Mouse (Mus musculus): ENCODE results near the gene Mob1a. TPM values are rescaled to one million over a fixed set of nuclear protein-coding genes. Genes with fewer than 3 reads are reported as not detected.

The Mob1a gene
- polyA plus RNA-seq (2015; fragmentation: Nextera tagmentation; extraction: Ambion mirVana) = 33.9 and 40.3 TPM in 2 replicates

DNA sequence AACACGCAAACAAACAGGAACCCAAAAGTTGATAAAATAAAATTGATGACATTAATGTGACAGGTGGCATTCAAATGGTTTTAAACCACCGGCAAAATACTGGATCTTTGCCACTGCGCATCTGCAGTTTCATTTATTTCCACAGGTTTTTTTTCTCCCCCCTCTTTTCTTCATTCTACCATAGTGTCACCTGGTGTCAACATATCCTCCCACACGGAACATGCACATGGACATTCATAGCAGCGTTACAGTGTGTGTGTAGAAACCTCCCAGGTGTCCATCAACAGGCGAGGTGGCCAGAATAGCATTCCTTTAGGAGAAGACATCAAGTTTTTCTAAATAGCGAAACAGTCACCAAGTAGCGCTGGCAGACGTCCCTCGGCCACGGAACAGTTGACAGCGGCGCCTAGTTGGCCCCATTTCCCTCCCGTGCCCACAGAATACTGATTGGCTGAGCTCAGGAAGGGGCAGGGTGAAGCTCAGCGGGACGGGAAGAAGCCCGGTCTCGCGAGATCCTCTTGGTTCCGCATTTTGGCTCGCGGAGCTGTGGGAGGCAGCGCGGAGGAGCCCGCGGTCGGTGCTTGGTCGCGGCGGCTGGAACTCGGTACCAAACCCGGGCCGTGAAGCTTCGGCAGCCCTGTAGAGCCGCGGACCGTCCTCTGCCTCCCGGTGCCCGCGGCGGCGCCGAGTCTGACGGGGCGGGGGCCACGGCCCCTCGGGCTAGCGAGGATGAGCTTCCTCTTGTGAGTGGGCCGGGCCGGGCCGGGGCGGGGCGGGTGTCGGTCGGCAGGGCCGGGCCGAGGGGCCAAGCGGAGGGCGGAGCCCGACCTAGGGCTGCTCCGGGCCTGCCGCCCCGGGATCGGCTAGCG, at the start of gene Mob1a, which contains the start of gene Mthfd2:
TSS of gene Mob1a (plus strand) at position 492 of the 869 bp plus-strand sequence.
TSS of gene Mthfd2 (minus strand) at position 384 of the 869 bp plus-strand sequence.

DNA sequence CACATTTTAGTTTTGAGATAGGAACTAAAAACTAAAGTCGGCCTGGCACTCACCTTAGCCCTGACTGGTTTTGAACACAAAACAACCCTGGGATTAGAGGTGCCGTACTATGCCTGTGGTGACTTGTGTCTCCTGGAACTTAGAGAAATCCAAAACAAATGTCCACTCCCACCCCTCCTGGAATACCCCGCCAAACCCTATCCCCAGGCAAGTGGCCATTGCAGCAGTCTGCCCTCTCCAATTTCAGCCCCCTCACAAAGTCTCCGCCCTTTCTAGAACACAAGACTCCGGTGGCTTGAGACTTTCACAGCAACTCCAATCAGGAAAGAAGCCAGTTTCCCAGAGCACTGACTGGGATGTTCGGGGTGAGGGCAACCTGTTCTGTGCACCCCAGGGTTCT, 23.1 kb downstream of the Mob1a start, which contains the start of gene Bola3:
TSS of gene Bola3 (plus strand) at position 275 of the 400 bp plus-strand sequence.

Other genes with a start within 250 kb of the Mob1a start
- gene Pcgf1, start 248.1 kb upstream of the Mob1a start, polyA plus RNA-seq (2015; fragmentation: Nextera tagmentation; extraction: Ambion mirVana) = 77.1 and 86.5 TPM in 2 replicates
- 32.9 and 50.3 TPM in 2 replicates for gene Lbx2, start 239.6 kb upstream of the Mob1a start, polyA plus RNA-seq (2015; fragmentation: Nextera tagmentation; extraction: Ambion mirVana)
- gene Ccdc142, start 224.4 kb upstream of the Mob1a start, polyA plus RNA-seq (2015; fragmentation: Nextera tagmentation; extraction: Ambion mirVana) = 1.6 and 5.7 TPM in 2 replicates
- gene Gm42688, start 224.4 kb upstream of the Mob1a start, polyA plus RNA-seq (2015; fragmentation: Nextera tagmentation; extraction: Ambion mirVana) = 2.5 and 5.4 TPM in 2 replicates
- 177 and 257 TPM in 2 replicates for gene Mrpl53, start 217.0 kb upstream of the Mob1a start, polyA plus RNA-seq (2015; fragmentation: Nextera tagmentation; extraction: Ambion mirVana)
- 25.9 and 42.3 TPM in 2 replicates for gene Mogs, start 210.5 kb upstream of the Mob1a start, polyA plus RNA-seq (2015; fragmentation: Nextera tagmentation; extraction: Ambion mirVana)
- 78.7 and 93.8 TPM in 2 replicates for gene Wbp1, start 204.5 kb upstream of the Mob1a start, polyA plus RNA-seq (2015; fragmentation: Nextera tagmentation; extraction: Ambion mirVana)
- 13.7 and 17.2 TPM in 2 replicates for gene Ino80b, start 200.6 kb upstream of the Mob1a start, polyA plus RNA-seq (2015; fragmentation: Nextera tagmentation; extraction: Ambion mirVana)
- gene Rtkn, start 190.6 kb upstream of the Mob1a start, polyA plus RNA-seq (2015; fragmentation: Nextera tagmentation; extraction: Ambion mirVana) = 16.9 and 27.2 TPM in 2 replicates
- 2.9 and 4.3 TPM in 2 replicates for gene Wdr54, start 169.6 kb upstream of the Mob1a start, polyA plus RNA-seq (2015; fragmentation: Nextera tagmentation; extraction: Ambion mirVana)
- gene 1700003E16Rik, start 169.6 kb upstream of the Mob1a start, polyA plus RNA-seq (2015; fragmentation: Nextera tagmentation; extraction: Ambion mirVana) = 0.41 and 0.72 TPM in 2 replicates
- 60.7 and 63.9 TPM in 2 replicates for gene Dctn1, start 160.1 kb upstream of the Mob1a start, polyA plus RNA-seq (2015; fragmentation: Nextera tagmentation; extraction: Ambion mirVana)
- gene Slc4a5, start 106.2 kb upstream of the Mob1a start, polyA plus RNA-seq (2015; fragmentation: Nextera tagmentation; extraction: Ambion mirVana) = 0.12 TPM in 1 of 2 replicates, not detected in the other
- 18.6 and 19.4 TPM in 2 replicates for gene Mthfd2, start 108 bp upstream of the Mob1a start, polyA plus RNA-seq (2015; fragmentation: Nextera tagmentation; extraction: Ambion mirVana)
- 308 and 352 TPM in 2 replicates for gene Bola3, start 23.1 kb downstream of the Mob1a start, polyA plus RNA-seq (2015; fragmentation: Nextera tagmentation; extraction: Ambion mirVana)
- gene Tet3, start 133.1 kb downstream of the Mob1a start, polyA plus RNA-seq (2015; fragmentation: Nextera tagmentation; extraction: Ambion mirVana) = 25.0 and 26.5 TPM in 2 replicates
- gene Dguok, start 181.0 kb downstream of the Mob1a start, polyA plus RNA-seq (2015; fragmentation: Nextera tagmentation; extraction: Ambion mirVana) = 47.3 and 62.3 TPM in 2 replicates
- 3.4 and 20.0 TPM in 2 replicates for gene Actg2, start 210.2 kb downstream of the Mob1a start, polyA plus RNA-seq (2015; fragmentation: Nextera tagmentation; extraction: Ambion mirVana)
- 23.6 and 35.6 TPM in 2 replicates for gene Stambp, start 246.7 kb downstream of the Mob1a start, polyA plus RNA-seq (2015; fragmentation: Nextera tagmentation; extraction: Ambion mirVana)

All from adrenal gland, postnatal 0 days (tissue).